Mouse (Mus musculus): ENCODE data around the gene Zfp524.
"Not testable (repeated sequence)": the region's sequence is repeated elsewhere in the genome, so short reads cannot be mapped to it uniquely, and the experiment has no call there.

Zfp524 gene

DNA sequence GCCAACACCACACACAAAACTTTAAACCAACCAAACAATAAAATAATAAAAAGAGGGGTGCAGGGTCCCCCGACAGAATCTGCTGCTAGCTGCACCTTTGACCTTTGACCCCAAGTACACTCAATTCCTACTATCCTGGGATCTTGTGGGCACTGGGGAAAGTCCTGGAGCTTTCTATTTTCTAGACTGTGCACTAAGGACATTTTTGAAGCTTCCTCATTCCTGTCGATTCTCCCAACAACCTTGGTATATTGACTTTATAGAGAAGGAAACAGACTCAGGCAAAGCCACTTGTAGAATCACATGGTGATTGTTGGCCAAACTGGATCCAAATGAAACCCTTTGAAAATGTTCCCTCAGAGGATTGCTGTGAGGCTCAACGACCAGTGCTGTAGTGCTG is 1.8 kb downstream of the Zfp524 start:
- no peak for DNase-seq (ENCODE audit: low spot score in 2 of 2)

GRCm38 (mm10) chr7:5016920-5017319 is 2.7 kb downstream of the Zfp524 start:
- DNase-seq (ENCODE audit: low spot score in 2 of 2) = no peak

GRCm38 (mm10) chr7:5017352-5017751 is 3.1 kb downstream of the Zfp524 start:
- DNase-seq (ENCODE audit: low spot score in 2 of 2) = no peak

DNA sequence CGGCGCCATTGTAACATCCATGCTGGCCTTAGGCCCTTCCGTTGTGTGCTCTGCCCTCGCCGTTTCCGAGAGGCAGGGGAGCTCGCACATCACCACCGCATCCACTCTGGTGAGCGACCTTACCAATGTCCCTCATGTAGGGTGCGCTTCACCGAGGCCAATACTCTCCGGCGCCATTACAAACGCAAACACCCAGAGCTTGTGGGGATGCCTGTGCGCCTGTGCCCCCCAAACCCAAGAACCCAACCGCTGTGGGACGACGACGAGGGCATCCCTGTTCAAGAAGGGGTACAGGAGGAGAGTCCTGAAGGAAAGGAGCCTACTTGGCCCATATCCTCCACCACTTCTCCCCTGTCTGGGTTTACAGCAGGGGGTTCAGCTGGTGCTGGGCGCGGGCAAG is 3.7 kb downstream of the Zfp524 start:
- no peak for DNase-seq (ENCODE audit: low spot score in 2 of 2)

- not testable (repeated sequence) for DNase-seq (ENCODE audit: low spot score in 2 of 2)
Observed at GRCm38 (mm10) chr7:5019576-5019975, 5.4 kb downstream of the Zfp524 start.

GRCm38 (mm10) chr7:5020000-5020681 is 5.9 kb downstream of the Zfp524 start, which contains the start of the genes Zfp865 and Ccdc106:
Gene Zfp865, plus strand, starts transcription at chr7:5020376.
Gene Ccdc106, plus strand, starts transcription at chr7:5020553.
- DNase-seq (ENCODE audit: low spot score in 2 of 2) = peak; percentile 96 to 97

GRCm38 (mm10) chr7:5020685-5021084 is 6.5 kb downstream of the Zfp524 start:
- DNase-seq (ENCODE audit: low spot score in 2 of 2) = no peak

DNA sequence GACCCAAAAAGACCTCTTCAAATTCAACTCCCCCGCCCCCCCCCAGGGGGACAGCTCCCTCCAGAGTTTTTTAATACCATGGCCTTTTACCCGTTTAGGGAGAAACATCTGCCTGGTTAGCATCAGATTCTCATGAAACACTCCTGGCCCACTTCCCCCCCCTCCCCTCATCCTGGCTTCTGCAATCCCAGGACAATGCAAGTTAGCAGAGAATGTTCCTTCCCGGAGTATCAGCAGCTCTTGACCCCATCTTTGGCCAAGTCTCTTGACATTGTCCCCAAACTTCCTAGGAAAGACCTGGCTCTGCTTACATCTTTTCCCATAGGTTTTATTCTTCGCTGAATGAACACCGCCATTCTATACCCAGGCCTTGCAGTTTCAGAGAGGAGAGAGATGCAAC is 7.0 kb downstream of the Zfp524 start:
- DNase-seq (ENCODE audit: low spot score in 2 of 2) = no peak

DNA sequence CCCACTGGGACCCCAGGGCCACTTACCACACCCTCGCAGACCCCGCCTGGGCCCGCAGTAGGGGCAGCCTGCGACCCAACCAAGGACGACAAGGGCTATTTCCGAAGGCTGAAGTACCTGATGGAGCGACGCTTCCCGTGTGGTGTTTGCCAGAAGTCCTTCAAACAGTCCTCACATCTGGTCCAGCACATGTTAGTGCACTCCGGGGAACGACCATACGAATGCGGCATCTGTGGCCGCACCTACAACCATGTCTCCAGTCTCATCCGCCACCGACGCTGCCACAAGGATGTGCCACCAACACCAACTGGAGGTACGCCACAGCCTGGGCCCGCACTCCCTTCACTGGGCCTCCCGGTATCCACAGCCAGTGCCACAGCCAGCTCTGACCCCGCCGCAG is 15.3 kb downstream of the Zfp524 start:
- DNase-seq (ENCODE audit: low spot score in 2 of 2) = no peak

- no peak for DNase-seq (ENCODE audit: low spot score in 2 of 2)
Observed at GRCm38 (mm10) chr7:5029946-5030345, 15.7 kb downstream of the Zfp524 start.

DNA sequence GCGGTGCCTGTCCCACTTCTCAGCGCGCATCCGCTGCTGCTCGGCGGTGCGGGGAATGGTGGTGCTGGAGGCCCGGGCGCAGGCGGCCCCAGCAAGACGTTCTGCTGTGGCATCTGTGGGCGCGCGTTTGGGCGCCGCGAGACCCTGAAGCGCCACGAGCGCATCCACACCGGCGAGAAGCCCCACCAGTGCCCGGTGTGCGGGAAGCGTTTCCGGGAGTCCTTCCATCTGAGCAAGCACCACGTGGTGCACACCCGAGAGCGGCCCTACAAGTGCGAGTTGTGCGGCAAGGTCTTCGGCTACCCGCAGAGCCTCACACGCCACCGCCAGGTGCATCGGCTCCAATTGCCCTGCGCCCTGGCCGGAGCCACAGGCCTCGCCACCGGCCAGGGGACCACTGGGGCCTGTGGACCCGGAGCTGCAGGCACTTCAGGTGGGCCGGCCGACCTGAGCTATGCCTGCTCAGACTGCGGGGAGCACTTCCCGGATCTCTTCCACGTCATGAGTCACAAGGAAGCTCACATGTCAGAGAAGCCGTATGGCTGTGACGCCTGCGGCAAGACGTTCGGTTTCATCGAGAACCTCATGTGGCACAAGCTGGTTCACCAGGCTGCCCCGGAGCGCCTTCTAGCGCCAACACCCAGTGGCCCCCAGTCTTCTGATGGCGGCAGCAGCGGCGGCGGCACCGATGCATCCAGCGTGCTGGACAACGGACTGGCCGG is 16.5 kb downstream of the Zfp524 start:
- no peak for DNase-seq (ENCODE audit: low spot score in 2 of 2)

DNA sequence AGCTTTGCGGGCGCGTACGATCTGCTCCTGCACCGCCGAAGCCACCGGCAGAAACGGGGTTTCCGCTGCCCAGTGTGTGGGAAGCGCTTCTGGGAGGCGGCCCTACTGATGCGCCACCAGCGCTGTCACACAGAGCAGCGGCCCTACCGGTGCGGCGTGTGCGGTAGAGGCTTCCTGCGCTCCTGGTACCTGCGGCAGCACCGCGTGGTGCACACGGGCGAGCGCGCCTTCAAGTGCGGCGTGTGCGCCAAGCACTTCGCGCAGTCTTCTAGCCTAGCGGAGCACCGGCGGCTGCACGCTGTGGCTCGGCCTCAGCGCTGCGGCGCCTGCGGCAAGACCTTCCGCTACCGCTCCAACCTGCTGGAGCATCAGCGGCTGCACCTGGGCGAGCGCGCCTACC is 17.3 kb downstream of the Zfp524 start:
- DNase-seq (ENCODE audit: low spot score in 2 of 2) = no peak

DNA sequence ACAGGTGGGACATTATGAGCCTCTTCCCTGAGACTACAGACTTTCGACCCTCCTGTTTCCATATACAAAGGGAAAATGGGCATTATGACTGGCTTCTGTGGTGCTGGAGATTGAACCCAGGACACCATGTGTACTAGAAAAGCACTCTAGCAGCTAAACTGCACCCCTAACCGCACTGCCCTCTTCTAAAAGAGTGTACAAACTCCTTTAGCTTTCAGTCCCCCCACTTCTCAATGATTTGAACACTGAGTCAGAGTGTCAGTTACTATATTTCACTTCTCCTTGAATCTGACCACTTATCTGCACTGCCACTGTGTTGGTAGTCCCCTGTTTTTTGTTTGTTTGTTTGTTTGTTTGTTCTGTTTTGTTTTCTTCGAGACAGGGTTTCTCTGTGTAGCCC is 19.6 kb downstream of the Zfp524 start, which contains the start of gene 4632433K11Rik:
4632433K11Rik (plus strand) TSS at position 301 of the 400 bp plus-strand sequence.
- DNase-seq (ENCODE audit: low spot score in 2 of 2) = no peak

DNA sequence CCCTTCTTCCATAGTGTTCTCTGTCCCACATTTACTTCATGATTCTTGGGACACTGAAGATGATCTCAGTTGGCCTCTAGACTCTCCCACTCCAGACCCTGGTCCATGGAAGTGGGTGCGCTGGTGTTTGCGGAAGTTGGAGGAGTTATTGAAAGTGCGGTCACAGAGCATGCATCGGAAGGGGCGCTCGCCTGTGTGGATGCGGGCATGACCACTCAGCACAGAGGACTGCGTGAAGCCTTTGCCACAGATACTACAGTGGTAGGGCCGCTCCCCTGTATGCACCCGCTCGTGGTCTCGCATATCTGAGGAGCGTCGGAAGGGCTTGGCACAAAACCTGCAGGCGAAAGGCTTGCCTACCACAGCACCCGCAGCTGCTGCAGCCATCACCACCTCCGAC is 21.4 kb downstream of the Zfp524 start:
- no peak for DNase-seq (ENCODE audit: low spot score in 2 of 2)

DNA sequence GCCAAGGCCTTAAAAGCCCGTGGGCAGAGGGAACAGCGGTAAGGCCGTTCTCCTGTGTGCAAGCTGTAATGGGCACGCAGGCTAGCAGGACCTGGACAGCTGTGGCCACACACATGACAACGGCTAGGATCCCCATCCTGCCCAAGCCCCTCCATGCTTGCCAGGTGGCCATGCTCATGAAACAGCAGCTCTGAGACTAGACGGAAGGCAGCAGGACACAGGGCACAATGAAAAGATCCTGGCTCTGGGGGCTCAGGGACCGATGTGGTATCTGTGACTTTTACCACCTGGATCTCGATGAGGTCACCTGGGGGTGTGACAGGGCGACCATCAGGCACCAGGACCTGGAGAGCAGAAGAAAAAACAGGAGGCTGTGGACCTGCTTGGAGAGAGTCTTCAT is 21.9 kb downstream of the Zfp524 start:
- DNase-seq (ENCODE audit: low spot score in 2 of 2) = no peak

DNA sequence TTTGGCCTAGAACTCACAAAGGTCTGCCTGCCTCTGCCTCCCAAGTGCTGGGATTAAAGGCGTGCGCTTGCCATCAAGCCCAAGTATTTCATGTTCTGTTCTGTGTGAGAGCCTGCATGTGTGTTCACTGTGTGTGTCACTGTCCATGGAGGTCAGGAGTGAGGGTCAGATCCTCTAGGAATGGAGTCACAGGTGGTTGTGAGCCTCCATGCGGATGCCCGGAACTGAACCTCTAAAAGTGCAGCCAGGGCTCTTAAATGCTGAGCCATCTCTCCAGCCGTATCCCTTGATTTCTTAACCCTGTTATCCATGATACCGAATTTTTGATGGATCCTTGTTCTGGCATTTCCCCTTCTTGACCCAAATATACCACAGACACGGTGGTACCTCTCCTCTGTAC is 22.8 kb downstream of the Zfp524 start:
- no peak for DNase-seq (ENCODE audit: low spot score in 2 of 2)

DNA sequence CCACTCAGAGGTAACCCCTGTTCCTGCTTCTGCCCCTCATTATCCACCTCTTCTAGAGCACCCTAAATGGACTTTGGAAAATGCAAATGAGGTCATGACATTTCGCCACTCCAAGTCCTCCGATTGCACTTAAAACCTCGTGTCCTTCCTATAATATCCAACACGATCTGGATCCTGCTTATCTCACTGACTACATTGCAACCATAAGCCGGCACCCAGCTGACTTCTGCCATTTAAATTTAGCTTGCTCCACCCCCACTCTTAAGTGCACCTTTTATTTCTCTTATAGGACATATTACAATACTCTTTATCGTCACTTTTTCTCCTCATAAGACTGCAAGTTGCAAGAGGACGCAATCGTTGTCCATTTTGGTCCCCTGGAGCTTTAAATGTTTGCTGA is 23.3 kb downstream of the Zfp524 start:
- no peak for DNase-seq (ENCODE audit: low spot score in 2 of 2)

GRCm38 (mm10) chr7:5038109-5038732 is 24.0 kb downstream of the Zfp524 start, which contains the start of gene Zfp784:
Gene Zfp784, minus strand, starts transcription at chr7:5038446.
- peak; percentile 88 to 91 for DNase-seq (ENCODE audit: low spot score in 2 of 2)

- no peak for DNase-seq (ENCODE audit: low spot score in 2 of 2)
Observed at GRCm38 (mm10) chr7:5038940-5039339, 24.7 kb downstream of the Zfp524 start.

DNA sequence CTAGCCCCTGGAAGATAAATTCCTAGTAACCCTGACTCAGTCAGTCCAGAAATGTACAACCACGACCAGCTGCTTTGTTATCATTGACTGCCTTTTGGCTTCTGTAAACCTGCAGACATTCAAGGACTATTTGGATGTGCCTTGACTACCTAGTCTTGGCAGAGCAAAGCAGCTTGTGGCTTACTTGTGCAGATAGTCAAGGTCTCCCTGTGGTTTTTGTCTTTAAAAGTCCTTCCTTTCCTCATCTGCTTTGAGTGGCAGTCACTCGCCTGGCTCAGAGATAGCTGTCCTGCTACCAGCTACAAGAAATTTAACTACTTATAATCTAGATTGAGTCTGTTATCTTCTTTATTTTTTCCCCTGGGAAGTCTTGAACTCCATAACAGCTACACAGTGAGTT is 30.8 kb downstream of the Zfp524 start:
- no peak for DNase-seq (ENCODE audit: low spot score in 2 of 2)

GRCm38 (mm10) chr7:5046112-5046511 is 31.9 kb downstream of the Zfp524 start:
- no peak for DNase-seq (ENCODE audit: low spot score in 2 of 2)

DNA sequence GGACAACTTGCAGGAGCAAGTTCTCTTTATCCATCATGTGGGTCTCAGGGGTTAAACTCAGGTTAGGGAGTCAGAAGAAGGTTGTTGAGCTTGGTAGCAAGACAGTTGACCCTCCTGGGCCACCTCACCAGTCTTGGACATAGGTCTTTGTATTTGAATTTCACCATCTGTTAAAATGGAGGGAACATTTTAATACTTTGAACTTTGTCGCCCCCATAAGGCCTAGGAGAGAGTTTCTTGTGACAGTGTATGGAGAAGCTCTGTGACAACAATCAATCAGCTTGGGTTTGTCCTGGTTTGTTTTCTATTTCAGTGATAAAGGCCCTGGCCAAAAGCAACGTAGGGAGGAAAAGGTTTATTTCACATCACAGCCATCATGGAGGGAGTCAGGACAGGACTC is 33.1 kb downstream of the Zfp524 start:
- DNase-seq (ENCODE audit: low spot score in 2 of 2) = no peak

Data from spleen, postnatal 14 days (tissue).